Mouse (Mus musculus) bone marrow, adult 2 months (tissue): Measurements from ENCODE around the gene P2rx4.

Experiments used
- CTCF ChIP-seq: fragments of 200-500 bp; IDR thresholded peaks from 2 replicates; pipeline ENCODE4 v1.5.1; 2011; ENCODE audit warnings: low read length, control low read depth; ENCODE audit not compliant: control insufficient read depth, insufficient read depth
- POLR2A ChIP-seq: fragments of 200-500 bp; IDR thresholded peaks from 2 replicates; pipeline ENCODE4 v1.6.1; 2011; ENCODE audit warnings: low read depth, mild to moderate bottlenecking, control low read depth, low read length, borderline replicate concordance; ENCODE audit not compliant: control insufficient read depth

- TF ChIP-seq POLR2A (no peak), CTCF (no peak)
Measured at GRCm38 (mm10) chr5:122708819-122709218, 1.5 kb downstream of the P2rx4 start.
